Mouse (Mus musculus) heart, postnatal 36 days (tissue): Measurements from ENCODE around the gene Gstt3. TPM values are rescaled to one million over a fixed set of nuclear protein-coding genes. Genes with fewer than 3 reads are reported as not detected.
"Not testable (repeated sequence)": the region's sequence is repeated elsewhere in the genome, so short reads cannot be mapped to it uniquely, and the experiment has no call there.

Experiments used
- DNase-seq, 2 experiments: peaks; one replicate each; pipeline ENCODE4 v3.0.0; 2021 to 2022
- intact Hi-C: fragments of 180-260 bp; cut with DNase I; formaldehyde crosslinking; loops from one replicate; pipeline ENCODE4 v1.15.1; 2025
- total RNA-seq, 2 experiments: library from RNA; stranded (reverse); gene quantifications; 2 replicates each; pipeline ENCODE4 v1.2.3; 2021

Gene Gstt3
- total RNA-seq, 2 experiments from 2014 or later, result 4.1 to 4.8 TPM

GRCm38 (mm10) chr10:75785442-75785841 is 4.2 kb upstream of the Gstt3 start:
- intact Hi-C loops, result no loop called here
- no peak for DNase-seq

- intact Hi-C loops, result no loop called here
Measured at GRCm38 (mm10) chr10:75779206-75780174, 1.7 kb downstream of the Gstt3 start.

GRCm38 (mm10) chr10:75777885-75778284 is 3.3 kb downstream of the Gstt3 start:
- intact Hi-C loops, result no loop called here
- DNase-seq, result no peak

More at GRCm38 (mm10) chr10:75779206-75780174, 1.7 kb downstream of the Gstt3 start:
- DNase-seq, result no peak

GRCm38 (mm10) chr10:75776562-75776961 is 4.7 kb downstream of the Gstt3 start:
- DNase-seq, result no peak
- intact Hi-C loops, result no loop called here

GRCm38 (mm10) chr10:75774587-75774986 is 6.6 kb downstream of the Gstt3 start:
- intact Hi-C loops, result loop anchor here (5.0 kb wide), 1 partner anchor 187 kb away; the partner anchor contains the start of gene Ggt5
- DNase-seq, result no peak

GRCm38 (mm10) chr10:75774102-75774501 is 7.1 kb downstream of the Gstt3 start:
- no peak for DNase-seq
- intact Hi-C loops, result loop anchor here (5.0 kb wide), 1 partner anchor 187 kb away; the partner anchor contains the start of gene Ggt5

- peak; percentile 73 to 78 for DNase-seq
- intact Hi-C loops, result loop anchor here (5.0 kb wide), 1 partner anchor 186 kb away; the partner anchor contains the start of gene Ggt5
Measured at GRCm38 (mm10) chr10:75772795-75773664, 8.2 kb downstream of the Gstt3 start, which contains the start of gene Ddt. Ddt (minus strand) TSS chr10:75773414.

- intact Hi-C loops, DNase-seq: not testable (repeated sequence)
Measured at GRCm38 (mm10) chr10:75767756-75768155, 13.5 kb downstream of the Gstt3 start.

GRCm38 (mm10) chr10:75766856-75767255 is 14.4 kb downstream of the Gstt3 start:
- DNase-seq, result no peak
- intact Hi-C loops, result no loop called here

- peak; percentile 70 to 76 for DNase-seq
- intact Hi-C loops, result loop anchor here (2.0 to 5.0 kb wide), 2 partner anchors 68 to 86 kb away; no protein-coding TSS in a partner anchor
Measured at GRCm38 (mm10) chr10:75764519-75765473, 16.4 kb downstream of the Gstt3 start.

- intact Hi-C loops, result loop anchor here (2.0 to 5.0 kb wide), 2 partner anchors 68 to 87 kb away; no protein-coding TSS in a partner anchor
- DNase-seq, result peak; percentile 96 to 97
Measured at GRCm38 (mm10) chr10:75763682-75764518, 17.3 kb downstream of the Gstt3 start, which contains the start of gene Cabin1. Cabin1 (minus strand) TSS chr10:75764341.

GRCm38 (mm10) chr10:75762413-75762812 is 18.8 kb downstream of the Gstt3 start:
- DNase-seq, result no peak
- intact Hi-C loops, result loop anchor here (5.0 kb wide), 1 partner anchor 70 kb away; no protein-coding TSS in a partner anchor

- DNase-seq, result no peak
- intact Hi-C loops, result loop anchor here (5.0 kb wide), 1 partner anchor 72 kb away; no protein-coding TSS in a partner anchor
Measured at GRCm38 (mm10) chr10:75760311-75760710, 20.9 kb downstream of the Gstt3 start.

- intact Hi-C loops, result no loop called here
- DNase-seq, result no peak
Measured at GRCm38 (mm10) chr10:75756719-75757118, 24.5 kb downstream of the Gstt3 start.

- intact Hi-C loops, result loop anchor here (1.0 kb wide), 3 partner anchors 88 to 207 kb away; no protein-coding TSS in a partner anchor
- peak; percentile 82 to 86 for DNase-seq
Measured at GRCm38 (mm10) chr10:75744017-75744416, 37.2 kb downstream of the Gstt3 start.

- intact Hi-C loops, result no loop called here
- no peak for DNase-seq
Measured at GRCm38 (mm10) chr10:75743369-75743768, 37.8 kb downstream of the Gstt3 start.

- DNase-seq, result no peak
- intact Hi-C loops, result no loop called here
Measured at GRCm38 (mm10) chr10:75740866-75741265, 40.3 kb downstream of the Gstt3 start.

- no peak for DNase-seq
- intact Hi-C loops, result no loop called here
Measured at GRCm38 (mm10) chr10:75725449-75725848, 55.8 kb downstream of the Gstt3 start.
